Mouse (Mus musculus): Measurements from ENCODE around the gene Hemgn. TPM values are rescaled to one million over a fixed set of nuclear protein-coding genes. Genes with fewer than 3 reads are reported as not detected.

The Hemgn gene
- polyA plus RNA-seq, 1 experiment from 2014 or later = 0.13 TPM

DNA sequence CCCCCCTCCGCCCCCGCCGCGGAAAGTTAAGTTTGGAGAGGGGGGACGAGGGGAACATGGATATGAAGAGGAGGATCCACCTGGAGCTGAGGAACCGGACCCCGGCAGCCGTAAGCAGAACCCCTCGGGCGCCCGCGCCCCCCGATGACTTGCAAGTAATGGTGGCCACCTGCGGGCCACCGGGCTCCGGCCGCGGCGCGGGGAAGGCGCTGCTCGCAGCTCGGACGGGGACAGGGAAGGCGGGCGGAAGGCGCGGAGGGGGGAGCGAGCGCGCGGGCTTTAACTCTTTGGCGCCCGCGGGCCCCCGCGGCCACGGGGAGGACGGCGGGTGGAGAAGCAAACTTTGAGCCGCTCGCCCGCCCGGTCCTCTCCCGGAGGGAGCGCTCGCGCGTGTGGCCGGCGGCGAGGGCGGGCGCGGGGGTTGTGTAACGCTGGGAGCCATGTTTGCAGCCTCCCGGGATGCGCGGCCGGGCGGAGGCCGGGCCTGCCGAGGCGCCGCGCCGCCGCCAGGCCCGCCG, 38.0 kb upstream of the Hemgn start:
- Histone ChIP-seq H3K36me3 (ENCODE audit: control insufficient read depth, insufficient read depth, low read length) (no peaks in the 10 kb centered on the region), H3K4me1 (ENCODE audit: control insufficient read depth, insufficient read depth, low read depth, low read length) (peaks cover 20% of the 10 kb centered on the region), H3K9ac (ENCODE audit: low read depth, low read length) (peak overlapping the region; percentile 99), H3K27ac (ENCODE audit: low read depth, low read length) (peak overlapping the region; percentile 98), H3K9me3 (ENCODE audit: control insufficient read depth, low read length) (no peaks in the 10 kb centered on the region), H3K4me2 (ENCODE audit: low read length) (peak overlapping the region; percentile 76), H3K4me3 (ENCODE audit: low read length) (peak overlapping the region; percentile 96), H3K27me3 (replicated peaks; ENCODE audit: control insufficient read depth, insufficient read depth, low read length) (no peaks in the 10 kb centered on the region)
- ATAC-seq = peak; percentile 49
- WGBS = 1% methylated on average over 27 of the region's 70 CpGs

DNA sequence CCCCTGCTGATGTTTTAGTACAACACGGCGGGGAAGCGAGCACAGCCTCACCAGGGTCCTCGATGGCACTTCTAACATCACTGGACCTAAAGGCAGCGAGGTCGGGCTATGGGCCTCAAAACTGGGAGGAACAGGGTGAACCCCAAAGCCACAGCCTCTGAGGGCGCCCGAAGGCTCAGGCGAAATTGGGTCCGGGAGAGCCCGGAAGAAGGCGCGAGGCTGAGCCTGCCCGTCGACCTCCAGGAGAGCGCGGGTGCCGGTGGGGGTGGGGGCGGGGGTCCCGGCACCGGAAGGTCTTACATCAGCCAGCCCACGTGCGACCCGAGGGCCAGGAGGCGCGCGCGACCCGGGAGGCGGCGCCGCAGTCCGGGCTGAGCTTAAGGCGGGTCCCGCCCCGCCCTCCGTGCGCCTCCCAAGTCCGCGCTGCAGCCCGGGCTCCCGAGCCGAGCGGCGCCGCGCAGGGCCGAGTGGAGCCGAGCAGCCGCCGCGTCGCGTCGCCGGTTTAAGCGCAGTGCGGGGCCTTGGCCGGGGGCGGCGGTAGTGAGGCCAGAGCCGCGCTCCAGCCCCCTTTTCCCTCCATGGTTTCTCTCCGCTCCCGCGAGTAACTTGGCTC, 37.3 kb upstream of the Hemgn start, which contains the start of gene Anp32b:
Gene Anp32b (plus strand): TSS at position 384 of the 613 bp plus-strand sequence.
- Histone ChIP-seq H3K27me3 (replicated peaks; ENCODE audit: control insufficient read depth, insufficient read depth, low read length) (no peaks in the 10 kb centered on the region), H3K4me1 (ENCODE audit: control insufficient read depth, insufficient read depth, low read depth, low read length) (peaks cover 20% of the 10 kb centered on the region), H3K4me2 (ENCODE audit: low read length) (peak within 1 kb of the TSS; percentile 76), H3K4me3 (ENCODE audit: low read length) (peak within 1 kb of the TSS; percentile 96), H3K36me3 (ENCODE audit: control insufficient read depth, insufficient read depth, low read length) (no peaks in the 10 kb centered on the region), H3K9ac (ENCODE audit: low read depth, low read length) (peak within 1 kb of the TSS; percentile 99), H3K9me3 (ENCODE audit: control insufficient read depth, low read length) (no peaks in the 10 kb centered on the region), H3K27ac (ENCODE audit: low read depth, low read length) (peak within 1 kb of the TSS; percentile 98)
- peak; percentile 95 for ATAC-seq
- WGBS = under 1% methylated on average over 43 of the region's 66 CpGs

DNA sequence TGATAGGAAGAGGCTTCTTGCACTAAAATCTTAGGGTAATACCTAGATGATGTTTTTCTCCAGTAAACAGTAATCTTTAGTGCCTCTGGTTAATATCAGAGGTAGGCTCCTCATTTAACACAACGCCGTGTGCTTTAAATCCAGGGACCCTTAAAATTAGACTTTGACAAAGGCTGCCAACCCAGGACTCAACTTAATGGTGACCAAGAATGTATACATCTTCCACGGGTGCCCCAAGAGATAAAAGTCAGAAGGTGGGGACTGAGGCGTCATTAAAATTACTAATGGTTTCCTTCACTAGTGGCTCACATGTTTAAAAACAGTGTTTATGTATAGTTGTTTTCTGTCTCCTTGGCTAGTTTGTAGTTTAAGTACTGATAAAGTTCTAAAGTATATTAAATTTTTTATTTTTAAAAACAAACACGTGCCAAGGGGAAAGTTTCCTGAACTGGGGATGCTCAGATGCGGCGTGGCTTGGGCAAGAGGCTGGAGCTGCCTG, 36.8 kb upstream of the Hemgn start:
- no peaks in the 10 kb centered on the region for H3K27me3 ChIP-seq (replicated peaks; ENCODE audit: control insufficient read depth, insufficient read depth, low read length)
- peak overlapping the region; percentile 99 for H3K9ac ChIP-seq (ENCODE audit: low read depth, low read length)
- H3K9me3 ChIP-seq (ENCODE audit: control insufficient read depth, low read length) = no peaks in the 10 kb centered on the region
- peak overlapping the region; percentile 98 for H3K27ac ChIP-seq (ENCODE audit: low read depth, low read length)
- peaks cover 20% of the 10 kb centered on the region for H3K4me1 ChIP-seq (ENCODE audit: control insufficient read depth, insufficient read depth, low read depth, low read length)
- peak overlapping the region; percentile 76 for H3K4me2 ChIP-seq (ENCODE audit: low read length)
- no peak for ATAC-seq
- H3K36me3 ChIP-seq (ENCODE audit: control insufficient read depth, insufficient read depth, low read length) = no peaks in the 10 kb centered on the region
- 33% methylated on average over 7 of the region's 7 CpGs for WGBS
- H3K4me3 ChIP-seq (ENCODE audit: low read length) = peak overlapping the region; percentile 96

DNA sequence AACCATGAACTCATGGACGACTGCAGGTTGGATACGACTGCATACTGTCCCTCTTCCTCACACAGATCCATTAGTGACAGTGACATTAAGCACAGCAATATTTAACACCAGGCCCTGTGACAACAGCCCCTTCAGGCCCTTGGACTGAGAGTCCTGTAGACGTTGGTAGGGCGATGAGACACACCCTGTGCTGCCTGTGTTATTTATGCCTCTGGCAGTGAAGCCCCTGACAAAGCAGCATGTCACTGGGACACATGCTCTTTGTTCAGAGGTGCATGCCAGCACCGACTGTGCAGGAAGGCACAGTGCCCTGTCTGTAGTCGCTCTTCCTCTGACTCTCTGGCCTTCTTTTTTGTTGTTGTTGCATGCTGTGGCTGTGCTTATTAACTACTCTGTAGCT, 35.6 kb upstream of the Hemgn start:
- no peak overlapping the region for H3K4me3 ChIP-seq (ENCODE audit: low read length)
- H3K9ac ChIP-seq (ENCODE audit: low read depth, low read length) = no peak overlapping the region
- no peak for ATAC-seq
- 32% methylated on average over 6 of the region's 6 CpGs for WGBS
- no peaks in the 10 kb centered on the region for H3K27me3 ChIP-seq (replicated peaks; ENCODE audit: control insufficient read depth, insufficient read depth, low read length)
- H3K36me3 ChIP-seq (ENCODE audit: control insufficient read depth, insufficient read depth, low read length) = no peaks in the 10 kb centered on the region
- no peak overlapping the region for H3K4me2 ChIP-seq (ENCODE audit: low read length)
- no peak overlapping the region for H3K27ac ChIP-seq (ENCODE audit: low read depth, low read length)
- no peaks in the 10 kb centered on the region for H3K9me3 ChIP-seq (ENCODE audit: control insufficient read depth, low read length)
- H3K4me1 ChIP-seq (ENCODE audit: control insufficient read depth, insufficient read depth, low read depth, low read length) = peaks cover 18% of the 10 kb centered on the region

DNA sequence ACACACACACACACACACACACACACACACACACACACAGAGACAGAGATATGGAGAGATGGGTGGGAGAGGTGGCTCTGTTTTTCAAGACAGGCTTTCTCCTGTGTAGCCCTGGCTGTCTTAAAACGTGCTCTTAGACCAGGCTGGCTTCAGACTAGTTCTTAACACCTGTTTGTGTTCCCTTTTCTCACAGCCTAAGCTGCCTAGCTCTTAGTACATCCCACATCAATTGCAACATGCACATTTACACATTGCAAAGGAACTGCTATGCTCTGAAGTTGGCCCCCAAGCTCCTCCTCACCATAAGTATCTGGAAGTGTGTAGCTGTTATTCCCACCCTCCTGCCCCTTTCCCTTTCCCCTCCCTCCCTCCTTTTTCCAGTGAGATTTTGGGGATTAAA, 34.2 kb upstream of the Hemgn start:
- Histone ChIP-seq H3K4me3 (ENCODE audit: low read length) (no peak overlapping the region), H3K9me3 (ENCODE audit: control insufficient read depth, low read length) (no peaks in the 10 kb centered on the region), H3K4me2 (ENCODE audit: low read length) (no peak overlapping the region), H3K9ac (ENCODE audit: low read depth, low read length) (no peak overlapping the region), H3K27me3 (replicated peaks; ENCODE audit: control insufficient read depth, insufficient read depth, low read length) (no peaks in the 10 kb centered on the region), H3K4me1 (ENCODE audit: control insufficient read depth, insufficient read depth, low read depth, low read length) (peaks cover 4% of the 10 kb centered on the region), H3K36me3 (ENCODE audit: control insufficient read depth, insufficient read depth, low read length) (no peaks in the 10 kb centered on the region), H3K27ac (ENCODE audit: low read depth, low read length) (no peak overlapping the region)
- no peak for ATAC-seq
- 74% methylated on average over 1 of the region's 1 CpGs for WGBS

- H3K9ac ChIP-seq (ENCODE audit: low read depth, low read length) = no peak overlapping the region
- no peak overlapping the region for H3K4me2 ChIP-seq (ENCODE audit: low read length)
- ATAC-seq = no peak
- H3K36me3 ChIP-seq (ENCODE audit: control insufficient read depth, insufficient read depth, low read length) = no peaks in the 10 kb centered on the region
- 48% methylated on average over 9 of the region's 9 CpGs for WGBS
- no peak overlapping the region for H3K4me3 ChIP-seq (ENCODE audit: low read length)
- H3K9me3 ChIP-seq (ENCODE audit: control insufficient read depth, low read length) = no peaks in the 10 kb centered on the region
- H3K27ac ChIP-seq (ENCODE audit: low read depth, low read length) = no peak overlapping the region
- peaks cover 2% of the 10 kb centered on the region for H3K4me1 ChIP-seq (ENCODE audit: control insufficient read depth, insufficient read depth, low read depth, low read length)
- H3K27me3 ChIP-seq (replicated peaks; ENCODE audit: control insufficient read depth, insufficient read depth, low read length) = no peaks in the 10 kb centered on the region
These were observed 32.1 kb upstream of the Hemgn start for GRCm38 (mm10) chr4:46445237-46445945.

- Histone ChIP-seq H3K9me3 (ENCODE audit: control insufficient read depth, low read length) (no peaks in the 10 kb centered on the region), H3K4me2 (ENCODE audit: low read length) (no peak overlapping the region)
- whole genome bisulfite sequencing = 69% methylated on average over 4 of the region's 4 CpGs
These were observed 29.2 kb upstream of the Hemgn start for GRCm38 (mm10) chr4:46442501-46442900.

DNA sequence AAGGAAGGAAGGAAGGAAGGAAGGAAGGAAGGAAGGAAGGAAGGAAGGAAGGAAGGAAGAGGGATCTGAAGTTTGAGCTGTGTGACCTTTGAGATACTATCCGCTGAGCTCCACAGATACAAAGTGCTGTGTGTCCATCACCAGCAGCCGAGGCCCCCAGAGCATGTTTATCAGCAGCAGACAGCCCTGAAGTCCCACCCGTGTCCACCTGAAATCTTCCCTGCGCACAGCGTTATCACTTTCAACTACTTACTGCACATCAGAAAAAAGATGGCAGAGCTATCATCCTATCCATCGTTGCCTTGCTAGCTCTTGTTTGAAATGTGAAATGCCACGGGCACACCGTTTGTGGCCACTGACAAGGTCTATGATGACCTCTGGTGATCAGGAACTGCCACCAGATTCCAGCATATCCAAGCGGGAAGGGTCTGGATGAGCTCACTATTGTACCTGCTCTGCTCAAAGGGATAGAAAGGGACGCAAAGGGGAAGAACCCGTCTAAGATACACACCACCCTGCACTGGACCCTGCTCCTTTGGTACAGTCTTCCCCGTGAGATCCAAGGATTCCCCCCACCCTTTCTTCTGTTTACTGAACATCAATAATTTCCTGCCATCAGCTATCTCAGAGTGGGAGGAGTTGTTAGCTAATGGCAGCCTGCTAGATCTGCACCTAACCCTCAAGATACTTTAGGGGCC, 19.2 kb upstream of the Hemgn start:
- no peak overlapping the region for H3K9ac ChIP-seq (ENCODE audit: low read depth, low read length)
- H3K27ac ChIP-seq (ENCODE audit: low read depth, low read length) = no peak overlapping the region
- H3K9me3 ChIP-seq (ENCODE audit: control insufficient read depth, low read length) = no peaks in the 10 kb centered on the region
- no peak overlapping the region for H3K4me3 ChIP-seq (ENCODE audit: low read length)
- H3K36me3 ChIP-seq (ENCODE audit: control insufficient read depth, insufficient read depth, low read length) = no peaks in the 10 kb centered on the region
- H3K4me1 ChIP-seq (ENCODE audit: control insufficient read depth, insufficient read depth, low read depth, low read length) = peaks cover 4% of the 10 kb centered on the region; the same call in 1 of the 2 replicates
- no peak overlapping the region for H3K4me2 ChIP-seq (ENCODE audit: low read length)
- WGBS = 92% methylated on average over 12 of the region's 12 CpGs
- no peaks in the 10 kb centered on the region for H3K27me3 ChIP-seq (replicated peaks; ENCODE audit: control insufficient read depth, insufficient read depth, low read length)
- no peak for ATAC-seq

More at GRCm38 (mm10) chr4:46442501-46442900, 29.2 kb upstream of the Hemgn start:
- H3K4me1 ChIP-seq (ENCODE audit: control insufficient read depth, insufficient read depth, low read depth, low read length) = no peaks in the 10 kb centered on the region
- H3K4me3 ChIP-seq (ENCODE audit: low read length) = no peak overlapping the region
- ATAC-seq = no peak
- no peak overlapping the region for H3K27ac ChIP-seq (ENCODE audit: low read depth, low read length)
- no peak overlapping the region for H3K9ac ChIP-seq (ENCODE audit: low read depth, low read length)
- no peaks in the 10 kb centered on the region for H3K27me3 ChIP-seq (replicated peaks; ENCODE audit: control insufficient read depth, insufficient read depth, low read length)
- H3K36me3 ChIP-seq (ENCODE audit: control insufficient read depth, insufficient read depth, low read length) = no peaks in the 10 kb centered on the region

All from hindbrain, embryonic 16.5 days (tissue).